30 mouse cellular contexts compared by ENCODE assay signal in genomic region chr3:34728282-34728681, GRCm38 (mm10).
"Had no signal": no experiment of that assay in that cellular context is flagged by ENCODE, and none has a peak within 500 bp of the region (broad histone marks: within the 10 kb centered on the region; RNA-seq: fewer than 3 reads in every experiment).

No protein-coding gene starts in this region.

- H3K4me3 ChIP-seq: heart, embryonic 10.5 days; heart, embryonic 12.5 days; heart, embryonic 13.5 days; heart, embryonic 15.5 days; hindbrain, embryonic 10.5 days; hindbrain, embryonic 12.5 days; hindbrain, embryonic 13.5 days; hindbrain, embryonic 15.5 days; intestine, embryonic 15.5 days; kidney, embryonic 15.5 days; layer of hippocampus, adult 2 months had no signal

- H3K9ac ChIP-seq: heart, embryonic 12.5 days; heart, embryonic 13.5 days; heart, embryonic 15.5 days; hindbrain, embryonic 12.5 days; hindbrain, embryonic 13.5 days; hindbrain, embryonic 14.5 days; hindbrain, embryonic 15.5 days; intestine, embryonic 15.5 days; kidney, embryonic 15.5 days had no signal

- H3K27ac ChIP-seq: heart, embryonic 10.5 days; heart, embryonic 13.5 days; heart, embryonic 15.5 days; hindbrain, embryonic 10.5 days; hindbrain, embryonic 12.5 days; hindbrain, embryonic 13.5 days; hindbrain, embryonic 14.5 days; hindbrain, embryonic 15.5 days; hindbrain, postnatal 0 days; intestine, embryonic 15.5 days; kidney, embryonic 15.5 days; kidney, postnatal 0 days; layer of hippocampus, adult 2 months had no signal

- H3K27me3 ChIP-seq: heart, embryonic 12.5 days; heart, embryonic 13.5 days; heart, embryonic 15.5 days; hindbrain, embryonic 12.5 days; hindbrain, embryonic 13.5 days; hindbrain, embryonic 15.5 days; intestine, embryonic 15.5 days; kidney, embryonic 15.5 days had no signal

- DNase-seq: heart, postnatal 10 days; heart, postnatal 14 days; heart, postnatal 36 days; heart, postnatal 4 days; kidney, adult 11 months; kidney, adult 18-20 months; kidney, adult 2 months; kidney, adult 8-10 months; kidney, adult 9 months; kidney, postnatal 10 days; kidney, postnatal 14 days; kidney, postnatal 25 days; kidney, postnatal 36 days; kidney, postnatal 4 days; layer of hippocampus, adult 9-11 months; layer of hippocampus, postnatal 36 days had no signal

- H3K9me3 ChIP-seq: heart, embryonic 10.5 days; heart, embryonic 12.5 days; heart, embryonic 13.5 days; heart, embryonic 15.5 days; hindbrain, embryonic 10.5 days; hindbrain, embryonic 12.5 days; hindbrain, embryonic 13.5 days; hindbrain, embryonic 15.5 days; intestine, embryonic 15.5 days; kidney, embryonic 15.5 days had no signal

- H3K36me3 ChIP-seq: heart, embryonic 10.5 days; heart, embryonic 12.5 days; heart, embryonic 13.5 days; heart, embryonic 15.5 days; hindbrain, embryonic 10.5 days; hindbrain, embryonic 12.5 days; hindbrain, embryonic 13.5 days; hindbrain, embryonic 15.5 days; intestine, embryonic 15.5 days; kidney, embryonic 15.5 days had no signal

- H3K4me1 ChIP-seq: heart, embryonic 10.5 days; heart, embryonic 12.5 days; heart, embryonic 13.5 days; heart, embryonic 15.5 days; hindbrain, embryonic 12.5 days; hindbrain, embryonic 15.5 days; intestine, embryonic 15.5 days; kidney, embryonic 15.5 days had no signal
